Mouse (Mus musculus): ENCODE data around the gene Acer3.

- no peak for TF ChIP-seq POLR2A (IDR thresholded peaks at IDR 0.05; ENCODE audit: borderline replicate concordance, extremely low read depth, low read depth, low read length)
- TF ChIP-seq CTCF (IDR thresholded peaks at IDR 0.05; ENCODE audit: insufficient read depth, low read length): no peak
Observed at GRCm38 (mm10) chr7:98177071-98177485, 143.9 kb downstream of the Acer3 start.
